ENCODE assay signal across 8 mouse cellular contexts in the genomic region with DNA sequence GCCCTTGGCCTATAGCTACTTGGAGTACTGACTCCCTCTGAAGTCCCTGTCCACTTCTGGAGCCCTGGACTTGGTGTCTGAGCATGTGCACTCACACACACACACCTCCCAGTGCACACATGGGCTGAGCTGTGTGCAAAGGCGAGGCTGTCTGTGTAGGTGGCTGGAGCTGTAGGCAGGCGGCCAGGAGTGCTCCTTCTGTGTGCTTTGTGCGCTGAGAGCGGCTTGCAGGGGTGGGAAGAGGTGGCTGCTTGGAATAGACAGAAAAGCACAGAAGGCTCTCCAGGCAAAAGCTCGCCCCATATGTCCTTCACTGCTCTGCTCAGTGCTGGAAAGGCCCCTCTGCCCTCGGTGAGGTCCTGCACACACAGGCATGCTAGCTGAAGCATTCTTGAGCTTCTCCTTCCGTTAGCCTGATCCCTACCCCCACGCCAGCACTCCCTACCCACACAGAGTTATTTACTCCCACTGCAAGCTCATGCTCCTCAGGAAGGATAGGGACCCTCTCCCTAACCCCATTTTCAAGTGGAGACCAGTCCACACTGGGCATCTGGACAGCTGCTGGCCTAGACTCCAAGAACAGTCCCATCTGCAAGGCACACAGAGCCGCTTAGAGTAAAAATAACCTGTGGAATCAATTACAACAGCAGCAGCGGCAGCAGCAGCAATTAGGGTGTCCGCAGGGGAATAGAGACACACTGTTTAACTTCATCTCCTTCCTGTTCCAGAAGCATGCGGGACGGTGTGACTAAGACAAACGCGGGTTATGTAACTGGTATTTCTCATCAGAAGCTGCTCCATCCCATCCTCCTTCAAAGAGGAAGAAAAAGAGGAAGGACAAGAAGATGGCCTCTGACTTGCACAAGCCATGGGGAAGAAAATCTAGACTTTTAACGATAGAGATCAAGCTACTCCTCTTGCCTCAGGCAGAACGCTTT. TPM values are rescaled to one million over a fixed set of nuclear protein-coding genes. Genes with fewer than 3 reads are reported as not detected.
DNase-seq lines count a peak whose midpoint lies in the region; ATAC-seq and TF ChIP-seq lines count a peak whose summit lies in the region.

No protein-coding gene starts in this region.

- ATAC-seq in forebrain, embryonic 14.5 days = no peak
- ATAC-seq in forebrain, postnatal 0 days = no peak
- no peak for ATAC-seq in embryonic facial prominence, embryonic 11.5 days (replicated peaks; ENCODE audit: insufficient number of reproducible peaks, low FRiP score, low TSS enrichment, low read depth)
- peak; percentile 60 for ATAC-seq in heart, embryonic 16.5 days (replicated peaks; ENCODE audit: extremely low read depth, insufficient read depth, low FRiP score)
- ATAC-seq in erythroid progenitor cell, adult 5-6 weeks (replicated peaks; ENCODE audit: low FRiP score, poor library complexity, severe bottlenecking) = no peak

- H3K27ac ChIP-seq in forebrain, embryonic 14.5 days (ENCODE audit: low read depth, low read length) = no peak overlapping the region
- no peak overlapping the region for H3K27ac ChIP-seq in forebrain, postnatal 0 days (ENCODE audit: low read depth, low read length)
- peak overlapping the region; percentile 53 for H3K27ac ChIP-seq in embryonic facial prominence, embryonic 11.5 days (replicated peaks; ENCODE audit: low read depth, low read length)
- H3K27ac ChIP-seq in heart, embryonic 16.5 days (ENCODE audit: low read length) = peak overlapping the region; percentile 68
- peak overlapping the region; percentile 97 for H3K27ac ChIP-seq in left cerebral cortex, adult 2 months

- no peak for TF ChIP-seq CTCF in forebrain, postnatal 0 days (IDR thresholded peaks at IDR 0.05; ENCODE audit: low read depth)
- no peak for TF ChIP-seq CTCF in left cerebral cortex, adult 2 months (IDR thresholded peaks at IDR 0.05)

- intact Hi-C loops in left cerebral cortex, adult 2 months (cut with DNase I) = loop anchor here (1.0 to 5.0 kb wide), 3 partner anchors 13 to 57 kb away; partner anchors contain the start of gene Smad3

- 54% methylated on average over 17 of the region's 17 CpGs for WGBS in forebrain, embryonic 14.5 days
- WGBS in forebrain, postnatal 0 days = 53% methylated on average over 17 of the region's 17 CpGs
- 20% methylated on average over 17 of the region's 17 CpGs for WGBS in embryonic facial prominence, embryonic 11.5 days
- WGBS in heart, embryonic 16.5 days = 25% methylated on average over 17 of the region's 17 CpGs

- H3K4me3 ChIP-seq in forebrain, embryonic 14.5 days (ENCODE audit: low read depth, low read length) = no peak overlapping the region
- no peak overlapping the region for H3K4me3 ChIP-seq in forebrain, postnatal 0 days (ENCODE audit: low read depth, low read length)
- H3K4me3 ChIP-seq in embryonic facial prominence, embryonic 11.5 days (ENCODE audit: low read depth, low read length) = no peak overlapping the region
- H3K4me3 ChIP-seq in heart, embryonic 16.5 days (ENCODE audit: low read length) = no peak overlapping the region
- H3K4me3 ChIP-seq in left cerebral cortex, adult 2 months = no peak overlapping the region

- H3K27me3 ChIP-seq in forebrain, embryonic 14.5 days (replicated peaks; ENCODE audit: control insufficient read depth, insufficient read depth, low read length) = no peaks in the 10 kb centered on the region
- H3K27me3 ChIP-seq in forebrain, postnatal 0 days (ENCODE audit: insufficient read depth, low read length) = no peaks in the 10 kb centered on the region
- H3K27me3 ChIP-seq in embryonic facial prominence, embryonic 11.5 days (ENCODE audit: control insufficient read depth, insufficient read depth, low read length) = no peaks in the 10 kb centered on the region
- H3K27me3 ChIP-seq in heart, embryonic 16.5 days (ENCODE audit: control insufficient read depth, insufficient read depth, low read length) = no peaks in the 10 kb centered on the region

- 0 out of 2 replicates have a peak, but pooled peaks cover 6% of the 10 kb centered on the region for H3K4me1 ChIP-seq in forebrain, embryonic 14.5 days (ENCODE audit: control insufficient read depth, insufficient read depth, low read length)
- no peaks in the 10 kb centered on the region for H3K4me1 ChIP-seq in forebrain, postnatal 0 days (ENCODE audit: insufficient read depth)
- H3K4me1 ChIP-seq in embryonic facial prominence, embryonic 11.5 days (ENCODE audit: control insufficient read depth, insufficient read depth, low read length) = peaks cover 11% of the 10 kb centered on the region
- peaks cover 17% of the 10 kb centered on the region for H3K4me1 ChIP-seq in heart, embryonic 16.5 days (ENCODE audit: control insufficient read depth, insufficient read depth, low read length)

- no peaks in the 10 kb centered on the region for H3K9me3 ChIP-seq in forebrain, embryonic 14.5 days (replicated peaks; ENCODE audit: control insufficient read depth, low read length)
- H3K9me3 ChIP-seq in forebrain, postnatal 0 days (ENCODE audit: low read length) = no peaks in the 10 kb centered on the region
- no peaks in the 10 kb centered on the region for H3K9me3 ChIP-seq in embryonic facial prominence, embryonic 11.5 days (replicated peaks; ENCODE audit: control insufficient read depth, low read length)
- no peaks in the 10 kb centered on the region for H3K9me3 ChIP-seq in heart, embryonic 16.5 days (replicated peaks; ENCODE audit: control insufficient read depth, low read length)

- no peaks in the 10 kb centered on the region for H3K36me3 ChIP-seq in forebrain, embryonic 14.5 days (ENCODE audit: control insufficient read depth, insufficient read depth, low read length)
- H3K36me3 ChIP-seq in forebrain, postnatal 0 days (ENCODE audit: insufficient read depth) = no peaks in the 10 kb centered on the region
- H3K36me3 ChIP-seq in embryonic facial prominence, embryonic 11.5 days (replicated peaks; ENCODE audit: control insufficient read depth, insufficient read depth, low read depth, low read length) = no peaks in the 10 kb centered on the region
- H3K36me3 ChIP-seq in heart, embryonic 16.5 days (ENCODE audit: control insufficient read depth, insufficient read depth) = no peaks in the 10 kb centered on the region

- no peak overlapping the region for H3K4me2 ChIP-seq in forebrain, embryonic 14.5 days (ENCODE audit: low read length)
- H3K4me2 ChIP-seq in forebrain, postnatal 0 days (ENCODE audit: low read depth) = no peak overlapping the region
- H3K4me2 ChIP-seq in embryonic facial prominence, embryonic 11.5 days (ENCODE audit: low read depth, low read length) = no peak overlapping the region; the same call in 1 of the 2 replicates
- peak overlapping the region; percentile 20; the same call in 1 of the 2 replicates for H3K4me2 ChIP-seq in heart, embryonic 16.5 days (ENCODE audit: low read depth, low read length)

- DNase-seq in forebrain, embryonic 14.5 days (ENCODE audit: low spot score) = peak; percentile 51
- DNase-seq in forebrain, postnatal 0 days = no peak
- DNase-seq in embryonic facial prominence, embryonic 11.5 days (ENCODE audit: low spot score) = peak; percentile 76
- peak; percentile 81 to 89 for DNase-seq in left cerebral cortex, adult 2 months (ENCODE audit: extremely low spot score in 1 of 2, low spot score in 2 of 2)
- DNase-seq in lung, postnatal 36 days = peak; percentile 62
- DNase-seq in cerebellum, adult 9-11 months = no peak

- no peak overlapping the region for H3K9ac ChIP-seq in forebrain, embryonic 14.5 days (ENCODE audit: low read length)
- no peak overlapping the region for H3K9ac ChIP-seq in forebrain, postnatal 0 days
- H3K9ac ChIP-seq in embryonic facial prominence, embryonic 11.5 days (replicated peaks; ENCODE audit: low read length) = no peak overlapping the region
- H3K9ac ChIP-seq in heart, embryonic 16.5 days (ENCODE audit: low read length) = peak overlapping the region; percentile 23

RNA-seq across cellular contexts. Expression of gene Smad3, which starts 22.4 kb away (rescaled TPM):
- polyA plus RNA-seq in forebrain, embryonic 14.5 days (2014; fragmentation: Nextera tagmentation; extraction: Ambion mirVana) = 5.1 and 5.4 TPM in 2 replicates
- total RNA-seq in forebrain, postnatal 0 days (2014; rRNA removed) = 16.0 and 17.6 TPM in 2 replicates
- polyA plus RNA-seq in forebrain, postnatal 0 days (2015; fragmentation: Nextera tagmentation; extraction: Ambion mirVana) = 5.0 and 5.5 TPM in 2 replicates
- polyA plus RNA-seq in embryonic facial prominence, embryonic 11.5 days (2014; fragmentation: Nextera tagmentation; extraction: Ambion mirVana) = 19.0 and 21.9 TPM in 2 replicates
- 12.5 and 13.7 TPM in 2 replicates for polyA plus RNA-seq in heart, embryonic 16.5 days (2015; fragmentation: Nextera tagmentation; extraction: Ambion mirVana)
- 10 to 100 TPM; 60.0 to 69.0 TPM for total RNA-seq in left cerebral cortex, adult 2 months (2021)
- 4.7 and 5.0 TPM in 2 replicates for total RNA-seq in erythroid progenitor cell, adult 5-6 weeks (2015; ENCODE audit: low replicate concordance)
- 2.6 and 13.2 TPM in 2 replicates for total RNA-seq in erythroid progenitor cell, adult 5-6 weeks (2017; ENCODE audit: low replicate concordance)

Comparison
In these comparisons a context has a peak if more than half of its experiments do, and no peak if none do; other contexts are left out.
1. DNase-seq: peak in forebrain, embryonic 14.5 days (single experiment), embryonic facial prominence, embryonic 11.5 days (single experiment), left cerebral cortex, adult 2 months (2 of 2) and lung, postnatal 36 days (single experiment); none in forebrain, postnatal 0 days (single experiment) and cerebellum, adult 9-11 months (single experiment).
2. H3K27ac ChIP-seq: peak in embryonic facial prominence, embryonic 11.5 days (single experiment), heart, embryonic 16.5 days (single experiment) and left cerebral cortex, adult 2 months (single experiment); none in forebrain, embryonic 14.5 days (single experiment) and forebrain, postnatal 0 days (single experiment).